Mouse (Mus musculus) embryo, embryonic 11 days (tissue): ENCODE measurements around the gene Fgfr2.
"Not testable (repeated sequence)": the region's sequence is repeated elsewhere in the genome, so short reads cannot be mapped to it uniquely, and the experiment has no call there.

Experiments used
- DNase-seq: peaks from one replicate; pipeline ENCODE4 v3.0.0-alpha.2; 2015

Fgfr2 gene

DNA sequence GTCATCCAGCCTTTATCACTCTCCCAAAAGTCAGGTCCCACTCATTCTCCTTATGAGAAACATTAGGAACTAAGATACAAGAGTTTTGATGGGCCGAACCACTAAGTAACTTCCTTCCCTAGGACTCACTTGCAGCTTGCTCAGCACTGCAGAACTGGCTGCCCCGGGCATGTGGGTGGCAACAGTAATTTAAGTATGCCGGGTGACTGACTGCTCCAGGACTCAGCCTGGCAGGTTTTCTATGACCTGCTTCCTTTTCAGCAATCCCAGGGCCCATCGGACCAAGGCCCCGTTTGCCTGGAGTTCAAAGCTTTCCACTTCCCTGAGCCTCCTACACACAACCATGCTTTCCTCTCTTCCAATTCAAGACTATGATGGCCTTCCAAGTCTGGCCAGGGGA, 566.6 kb downstream of the Fgfr2 start:
- no peak for DNase-seq

DNA sequence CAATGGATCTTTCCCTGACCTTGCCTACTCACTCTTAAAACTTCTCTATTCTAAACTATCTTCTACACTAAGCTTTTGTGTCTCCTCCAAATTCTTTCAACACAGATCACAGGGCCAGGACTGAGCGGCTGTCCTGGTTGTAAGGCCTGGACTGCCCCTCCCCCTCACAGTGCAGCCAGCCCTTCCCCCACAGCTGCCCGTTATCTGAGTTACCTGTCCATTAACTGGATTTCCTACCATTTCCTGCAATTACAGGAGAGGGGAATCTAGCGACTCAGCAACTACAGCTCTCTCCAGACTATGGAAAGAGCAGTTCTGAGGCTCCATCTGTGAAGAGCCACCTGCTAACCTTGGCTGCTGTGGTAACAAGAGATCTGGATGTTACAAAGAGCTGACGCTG, 567.2 kb downstream of the Fgfr2 start:
- no peak for DNase-seq

DNA sequence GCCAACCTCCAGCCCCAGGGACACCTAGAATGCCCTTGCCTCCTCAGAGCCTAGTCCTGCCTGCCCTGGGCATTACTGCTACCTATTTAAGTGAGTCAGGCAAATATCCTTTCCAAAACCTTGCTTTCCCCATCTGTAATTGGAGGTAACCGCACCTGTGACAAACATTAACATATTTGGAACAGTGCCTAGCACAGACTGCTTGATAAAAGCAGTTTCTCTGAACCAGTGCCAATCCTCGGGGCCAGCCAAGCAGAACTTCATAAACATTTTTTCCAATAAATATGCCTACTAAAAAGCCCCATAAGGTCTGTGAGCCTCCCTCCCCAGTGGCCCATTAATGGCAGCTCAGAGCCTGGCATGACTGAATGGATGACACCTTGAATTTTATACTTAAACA, 569.1 kb downstream of the Fgfr2 start:
- no peak for DNase-seq

DNA sequence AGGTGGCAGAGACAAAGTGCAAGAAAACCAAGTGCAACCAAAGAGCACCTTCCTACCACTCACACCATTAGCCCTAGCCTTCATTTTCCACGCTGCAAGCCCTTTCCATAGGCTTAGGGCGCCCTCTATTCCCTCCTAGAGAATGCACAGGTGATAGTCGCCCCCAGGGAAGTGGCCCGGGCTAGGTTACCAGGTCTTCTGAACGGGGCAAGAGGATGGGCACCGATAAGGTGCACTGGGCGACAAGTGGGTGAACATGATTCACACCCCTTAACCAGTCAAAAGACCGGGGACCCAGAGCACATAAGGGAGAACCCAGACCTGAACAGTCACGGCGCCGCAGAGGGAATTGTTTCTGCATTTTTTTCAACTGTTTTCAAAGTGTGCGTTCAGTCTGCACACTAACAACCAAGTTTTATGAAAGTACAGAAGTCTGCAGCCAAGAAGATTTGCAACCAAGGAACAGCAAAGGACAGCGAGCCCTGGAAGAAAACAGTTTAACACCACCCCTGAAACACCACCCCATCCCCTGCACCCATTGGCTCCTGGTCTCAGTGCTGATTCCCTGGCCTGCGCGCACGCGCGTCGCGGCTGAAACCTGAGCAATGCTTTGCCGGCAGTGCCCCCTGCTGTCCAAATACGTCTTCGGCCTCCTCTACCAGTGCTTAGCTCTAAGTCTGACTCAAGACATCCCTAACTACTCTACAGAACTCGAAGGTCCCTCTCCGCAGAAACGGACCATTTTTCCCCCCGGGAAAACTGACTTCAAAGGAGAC, 571.6 kb downstream of the Fgfr2 start:
- peak; percentile 95 for DNase-seq

DNA sequence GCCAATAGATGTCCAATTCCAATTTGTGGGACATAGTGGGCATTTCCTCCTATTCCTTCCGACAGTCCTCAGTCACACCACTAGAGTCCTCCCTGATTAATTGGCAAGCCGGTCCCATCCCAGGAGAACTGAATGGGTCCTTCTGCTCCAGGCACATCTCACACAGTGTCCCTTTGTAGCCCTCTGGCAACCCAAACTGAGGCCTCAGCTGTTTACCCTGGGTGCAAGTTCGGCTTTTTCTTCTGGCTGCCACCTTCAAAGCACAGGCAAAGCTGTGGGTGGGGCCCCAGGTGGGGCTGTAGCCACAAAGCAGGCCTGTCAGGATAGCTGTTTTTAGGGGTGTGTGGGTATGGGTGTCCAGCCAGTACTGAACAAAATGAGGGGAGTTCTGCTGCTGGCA, 576.0 kb downstream of the Fgfr2 start:
- DNase-seq, result no peak

DNA sequence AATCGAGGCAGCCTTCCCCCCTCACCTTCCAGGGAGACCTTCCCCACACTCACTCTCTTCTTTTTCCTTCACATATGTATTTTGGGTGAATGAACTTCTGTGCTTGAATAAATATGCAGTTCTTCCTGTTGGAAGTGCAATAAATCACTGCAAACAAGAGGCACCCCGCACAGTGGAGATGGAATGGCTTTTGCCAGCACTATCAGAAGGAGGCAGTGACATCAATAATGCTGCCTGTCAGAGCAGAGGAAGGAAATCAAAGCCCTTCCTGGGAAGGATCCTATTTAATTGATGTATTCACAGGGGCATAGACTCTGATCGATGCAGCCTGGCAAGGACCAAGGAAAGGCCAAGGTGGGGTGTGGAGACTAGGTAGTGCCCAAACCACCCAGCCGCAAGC, 580.7 kb downstream of the Fgfr2 start:
- DNase-seq, result no peak

DNA sequence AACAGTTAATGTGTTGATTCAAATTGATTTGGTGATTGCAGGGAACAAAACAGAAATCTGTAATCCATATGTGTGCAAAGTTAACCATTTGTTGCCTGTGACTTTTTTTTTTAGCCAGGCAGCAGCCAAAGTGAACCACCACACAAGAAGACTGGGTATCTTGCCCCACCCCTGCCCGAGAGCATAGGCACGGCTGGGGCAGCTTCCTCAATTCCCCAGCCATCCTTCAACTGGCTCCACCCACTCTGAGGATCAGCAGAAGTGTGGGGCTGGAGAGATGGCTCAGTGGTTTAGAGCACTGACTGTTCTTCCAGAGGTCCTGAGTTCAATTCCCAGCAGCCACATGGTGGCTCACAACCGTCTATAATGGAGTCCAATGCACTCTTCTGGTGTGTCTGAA, 581.6 kb downstream of the Fgfr2 start:
- DNase-seq, result no peak

DNA sequence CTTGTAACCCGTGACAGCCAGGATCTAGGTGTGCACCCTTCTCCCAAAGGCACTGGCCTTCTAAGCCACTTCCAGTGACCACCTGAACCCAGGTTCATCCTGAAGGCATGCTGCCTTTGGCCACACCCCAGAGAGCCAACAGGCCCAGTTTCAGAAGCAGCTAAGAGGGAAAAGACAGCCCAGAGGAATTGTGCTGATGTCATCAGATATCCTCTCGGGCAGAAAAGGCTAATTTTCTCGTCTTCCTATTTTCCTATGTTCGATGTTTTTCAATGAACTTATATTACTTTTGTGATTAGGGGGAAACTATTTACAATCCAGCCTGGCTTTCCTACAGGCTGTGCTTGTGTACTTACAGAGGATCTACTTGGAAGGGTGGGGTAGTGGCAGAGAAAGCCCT, 582.6 kb downstream of the Fgfr2 start:
- DNase-seq, result no peak

DNA sequence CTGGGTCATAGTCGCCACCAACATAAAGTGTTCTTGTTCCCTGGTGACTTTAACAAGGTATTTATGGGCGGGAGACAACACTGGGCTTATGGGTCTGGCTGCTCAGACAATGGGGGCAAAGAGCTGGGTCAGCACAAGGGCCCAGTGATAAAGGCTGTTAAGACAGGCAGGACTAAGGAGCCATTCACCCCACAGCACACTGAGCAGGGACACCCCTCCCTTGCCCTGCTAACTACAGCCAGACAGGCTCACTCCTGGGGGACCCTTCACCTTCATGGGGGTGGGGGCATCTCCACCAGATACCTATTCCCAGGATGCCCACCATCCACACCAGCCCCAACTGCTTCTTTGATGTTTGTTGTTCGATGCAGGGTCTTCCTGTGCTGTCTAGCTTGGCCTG, 593.9 kb downstream of the Fgfr2 start:
- DNase-seq, result no peak

DNA sequence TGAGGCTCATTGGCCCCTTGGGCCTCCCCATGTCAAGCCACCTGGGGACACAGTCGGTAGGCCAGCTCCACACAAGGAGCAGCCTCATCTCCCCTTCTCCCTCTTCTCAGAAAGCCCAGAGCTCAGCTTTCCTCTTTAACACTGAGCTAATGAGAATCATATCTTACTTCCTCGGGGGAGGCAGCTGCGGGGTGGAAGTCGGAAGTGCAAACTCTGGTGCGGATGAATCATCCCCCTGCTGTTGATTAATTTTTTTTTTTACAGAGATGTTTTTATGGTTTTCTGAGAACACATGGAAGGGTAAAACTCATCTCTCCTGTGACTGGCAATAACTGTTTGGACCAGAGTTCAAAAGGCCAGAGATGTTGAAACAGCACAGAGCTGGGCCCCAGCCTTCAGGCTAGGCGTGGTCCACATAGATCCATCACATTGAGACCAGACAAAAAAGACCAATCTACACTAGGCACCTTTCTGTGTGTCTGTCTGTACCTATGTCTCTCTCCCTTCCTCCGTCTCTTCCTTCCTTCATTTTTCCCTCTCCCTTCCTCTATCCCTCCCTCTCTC, 609.6 kb downstream of the Fgfr2 start:
- DNase-seq, result no peak

DNA sequence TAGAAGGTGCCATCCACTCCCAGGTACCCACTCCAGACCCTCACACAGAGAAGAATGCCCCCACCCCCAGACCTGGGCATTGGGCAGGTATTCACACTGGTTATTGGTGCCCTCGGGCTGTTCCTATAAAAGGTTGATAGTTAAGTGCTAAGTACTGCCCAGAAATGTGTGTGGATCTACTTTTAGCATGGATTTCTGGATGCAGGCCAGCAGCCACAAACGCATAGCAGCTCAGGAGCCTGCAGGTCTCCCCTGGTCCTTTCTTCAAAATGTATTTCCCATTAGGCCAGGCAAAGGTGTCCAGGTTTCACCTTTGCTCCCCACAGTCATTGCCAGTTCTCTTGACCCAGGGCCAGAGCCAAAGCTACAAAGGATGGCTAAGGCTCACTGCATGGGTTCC, 614.0 kb downstream of the Fgfr2 start:
- DNase-seq, result no peak

DNA sequence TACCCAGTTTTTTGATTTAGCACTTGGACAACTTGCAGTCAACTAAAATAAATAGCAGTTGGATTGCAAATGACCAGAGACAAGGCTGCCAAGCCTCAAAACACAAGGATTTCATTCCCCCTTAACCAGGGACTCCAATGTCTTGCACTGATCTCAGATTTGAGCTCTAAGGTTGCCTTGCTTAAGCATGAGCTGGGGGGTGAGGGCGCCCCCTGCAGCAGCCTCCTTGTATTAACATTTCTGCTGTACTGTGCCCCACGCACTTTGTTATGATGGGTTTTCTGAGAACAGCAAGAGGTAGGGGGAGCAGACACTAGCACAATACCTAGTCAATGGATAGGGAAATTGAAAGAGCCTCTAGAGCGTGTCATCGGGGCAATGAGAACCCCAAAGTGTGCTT, 615.8 kb downstream of the Fgfr2 start:
- peak; percentile 31 for DNase-seq

DNA sequence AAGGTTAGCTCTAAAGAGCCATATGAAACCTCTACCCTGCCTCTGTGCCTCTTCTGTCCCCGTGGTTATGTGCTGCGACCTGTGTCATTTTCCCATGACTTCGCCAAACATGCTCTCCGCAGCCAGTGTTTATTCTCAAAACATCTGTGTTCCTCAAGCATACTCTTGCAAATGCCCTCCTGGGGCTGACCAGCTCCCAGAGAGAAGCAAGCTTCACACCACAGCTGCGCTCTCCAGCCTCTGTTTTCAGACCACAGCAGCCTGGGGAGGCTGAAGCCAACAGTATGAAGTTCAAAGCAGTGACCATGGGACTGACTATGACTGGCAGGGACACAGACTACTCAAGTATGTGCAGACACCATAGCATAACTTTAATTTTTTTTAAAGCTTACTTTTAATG, 616.9 kb downstream of the Fgfr2 start:
- DNase-seq, result peak; percentile 29

DNA sequence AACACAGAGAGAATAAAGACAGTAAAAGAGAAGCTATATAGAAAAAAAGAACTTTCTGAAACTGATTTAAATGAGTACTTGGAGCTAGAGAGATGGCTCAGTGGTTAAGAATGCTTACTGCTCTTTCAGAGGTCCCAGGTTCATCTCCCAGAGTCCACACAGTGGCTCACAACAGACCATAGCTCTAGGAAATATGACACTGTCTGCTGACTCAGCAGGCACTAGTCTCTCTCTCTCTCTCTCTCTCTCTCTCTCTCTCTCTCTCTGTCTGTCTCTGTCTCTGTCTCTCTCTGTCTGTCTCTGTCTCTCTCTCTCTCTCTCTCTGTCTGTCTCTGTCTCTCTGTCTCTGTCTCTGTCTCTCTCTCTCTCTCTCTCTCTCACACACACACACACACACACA, 620.7 kb downstream of the Fgfr2 start:
- not testable (repeated sequence) for DNase-seq

DNA sequence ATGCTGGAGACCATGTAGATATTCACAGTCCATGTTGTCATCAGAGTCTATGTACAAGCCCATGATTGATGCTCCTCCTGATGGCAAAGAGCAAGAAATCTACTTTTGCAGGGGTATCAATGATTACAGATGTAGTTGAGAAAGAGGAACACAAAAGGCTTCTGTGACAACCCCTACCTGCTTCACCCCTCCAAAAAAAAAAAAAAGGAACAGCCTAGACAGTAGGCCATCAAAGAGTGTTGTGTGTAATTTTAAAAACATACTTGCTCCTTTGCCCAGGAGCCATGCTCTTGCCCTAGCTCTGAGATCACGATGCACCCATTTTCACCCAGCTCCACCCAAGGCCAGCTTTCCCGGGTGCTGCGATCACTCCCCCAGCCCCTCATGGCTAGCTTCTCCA, 626.0 kb downstream of the Fgfr2 start:
- no peak for DNase-seq

DNA sequence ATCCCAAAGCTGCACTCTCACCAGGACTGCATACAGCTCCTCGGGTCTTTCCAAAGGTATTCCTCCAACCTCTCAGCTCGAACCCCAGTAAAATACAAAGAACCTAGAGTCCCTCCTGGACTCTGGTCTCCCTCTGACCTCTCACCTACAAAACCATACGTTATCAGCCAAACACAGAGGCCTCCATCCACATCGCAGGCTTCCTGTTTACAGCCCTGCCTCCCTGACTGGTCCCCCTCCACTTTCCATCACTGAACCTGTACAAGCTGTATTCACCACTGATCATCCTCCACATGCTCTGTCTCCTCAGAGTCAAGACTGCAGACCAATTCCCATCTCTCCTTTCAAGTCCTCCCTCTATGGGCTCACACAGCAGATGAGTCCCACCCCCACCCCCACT, 628.9 kb downstream of the Fgfr2 start:
- DNase-seq, result no peak

DNA sequence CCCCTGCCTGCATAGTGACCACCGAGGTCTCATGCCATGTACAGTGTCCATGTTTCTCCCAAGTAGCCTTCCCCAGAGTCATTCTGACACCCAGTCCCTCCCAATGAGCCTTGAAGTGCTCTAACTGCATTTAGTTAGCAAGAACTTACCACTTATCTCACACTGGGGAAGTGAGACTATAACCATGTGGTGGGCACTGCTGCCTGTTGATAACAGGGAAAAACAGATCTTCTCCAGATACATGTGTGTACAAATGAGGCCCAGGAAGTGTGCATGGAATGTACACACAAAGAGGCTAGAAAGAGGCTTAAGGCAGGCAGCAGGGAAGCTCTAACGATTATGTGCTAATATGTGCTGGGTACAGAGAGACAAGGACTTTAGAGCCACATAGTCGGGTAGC, 629.5 kb downstream of the Fgfr2 start:
- no peak for DNase-seq

DNA sequence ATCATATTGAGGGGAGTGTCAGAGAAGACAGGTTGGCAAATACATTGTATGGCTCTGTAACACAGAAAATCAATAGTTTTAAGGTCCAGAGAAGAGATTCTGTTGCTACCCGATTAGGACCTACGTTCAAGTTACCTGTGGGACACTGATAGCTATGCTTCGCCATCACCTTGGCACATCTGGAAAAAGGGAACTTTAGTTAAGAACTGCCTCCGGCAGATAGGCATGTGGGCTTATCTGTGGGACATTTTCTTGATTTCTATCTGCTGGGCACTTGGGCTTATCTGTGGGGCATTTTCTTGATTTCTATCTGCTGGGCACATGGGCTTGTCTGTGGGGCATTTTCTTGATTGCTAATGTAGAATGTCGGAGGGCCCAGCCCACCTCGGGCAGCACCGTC, 631.2 kb downstream of the Fgfr2 start:
- no peak for DNase-seq

DNA sequence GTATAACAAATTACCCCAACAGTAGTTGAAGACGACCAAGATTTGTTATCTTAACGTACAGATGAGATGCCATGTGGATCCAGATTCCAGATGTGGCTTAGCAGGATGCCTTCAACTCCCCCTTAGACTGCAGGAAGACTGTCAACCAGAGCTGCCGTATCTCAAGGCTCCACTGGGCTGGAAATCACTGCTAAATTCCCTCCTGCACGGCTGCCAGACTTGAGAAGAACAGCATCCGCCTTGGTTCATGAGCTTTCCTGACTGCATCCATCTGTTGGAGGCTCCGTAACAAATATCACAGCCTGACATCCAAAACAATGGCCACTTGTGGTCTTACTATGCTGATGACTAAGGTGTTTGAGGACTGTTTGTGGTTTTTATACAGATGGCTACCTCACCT, 635.8 kb downstream of the Fgfr2 start:
- DNase-seq, result no peak

DNA sequence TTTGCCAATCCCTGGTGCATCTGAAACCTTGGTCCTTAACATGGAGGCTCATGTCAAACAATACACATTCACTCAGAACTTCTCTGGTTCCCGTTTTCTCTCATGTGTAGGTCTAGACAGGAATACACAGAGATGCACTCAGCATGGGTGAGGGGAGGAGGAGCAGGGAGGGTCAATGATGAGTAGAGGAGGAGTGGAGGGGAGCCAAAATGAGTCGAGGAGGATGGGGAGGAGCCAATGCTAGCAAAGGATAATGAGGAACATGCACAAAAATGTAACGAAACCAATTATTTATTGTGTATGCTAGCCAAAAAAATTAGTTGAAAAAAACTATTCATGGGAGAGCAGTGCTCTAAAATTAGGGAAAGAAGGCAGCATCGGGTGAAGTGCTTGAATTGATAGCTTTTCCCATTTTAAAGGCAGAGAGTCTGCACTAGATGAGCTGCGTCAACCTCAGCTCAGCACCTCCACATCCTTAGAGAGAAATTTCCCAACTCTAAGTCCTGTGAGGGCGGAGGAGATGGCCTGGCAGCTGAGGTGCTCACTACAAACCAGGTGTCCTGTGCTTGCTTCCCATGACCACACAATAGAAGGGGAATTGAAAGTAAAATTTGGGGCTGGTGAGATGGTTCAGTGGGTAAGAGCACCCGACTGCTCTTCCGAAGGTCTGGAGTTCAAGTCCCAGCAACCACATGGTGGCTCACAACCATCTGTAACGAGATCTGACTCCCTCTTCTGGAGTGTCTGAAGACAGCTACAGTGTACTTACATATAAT, 636.6 kb downstream of the Fgfr2 start:
- DNase-seq, result no peak

DNA sequence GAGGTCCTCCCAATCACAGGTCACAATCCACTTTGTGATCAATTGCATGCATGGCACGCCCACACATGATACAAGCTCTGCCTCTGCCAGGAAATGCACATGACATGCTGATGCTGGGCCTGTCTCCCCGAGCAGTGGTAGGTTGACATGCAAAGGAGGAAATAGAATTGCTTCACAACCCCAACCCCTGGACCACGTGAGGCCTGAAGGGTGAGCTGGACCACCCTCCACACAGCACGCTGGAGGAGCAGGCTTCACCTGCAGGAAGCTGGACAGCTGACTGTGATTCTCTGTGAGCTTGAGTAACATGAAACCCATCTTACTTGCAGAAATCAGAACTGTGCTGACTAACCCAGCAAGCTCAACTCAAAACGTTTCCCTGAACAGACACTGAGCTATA, 638.7 kb downstream of the Fgfr2 start:
- DNase-seq, result no peak

DNA sequence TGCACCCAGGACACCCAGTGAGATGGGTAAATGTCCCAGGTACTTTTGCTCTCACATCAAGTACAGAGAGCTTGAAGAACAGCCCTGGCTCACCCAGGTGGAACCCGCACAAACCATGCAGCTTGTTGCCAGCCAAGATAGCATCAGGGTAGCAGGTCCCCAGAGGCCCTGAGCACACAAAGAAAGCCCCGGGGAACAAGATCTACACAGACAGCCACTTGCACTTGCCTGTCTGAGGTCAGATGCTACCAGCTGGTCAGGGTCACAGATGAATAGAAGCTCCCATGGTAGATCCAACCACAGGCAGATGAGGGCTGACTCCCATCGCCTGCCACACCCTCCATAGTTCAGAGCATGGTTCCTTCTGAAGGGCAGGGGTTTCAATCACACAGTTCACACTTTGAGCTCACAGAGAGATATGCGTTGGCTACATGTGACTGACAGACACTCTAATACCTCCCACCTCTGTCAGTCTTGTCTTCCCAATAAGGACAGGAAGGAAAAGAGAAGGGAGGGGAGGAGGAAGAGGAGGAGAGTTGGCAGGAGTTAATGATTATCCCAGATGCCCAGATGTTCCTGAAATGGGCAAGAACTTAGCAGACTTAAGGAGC, 642.3 kb downstream of the Fgfr2 start:
- DNase-seq, result no peak

DNA sequence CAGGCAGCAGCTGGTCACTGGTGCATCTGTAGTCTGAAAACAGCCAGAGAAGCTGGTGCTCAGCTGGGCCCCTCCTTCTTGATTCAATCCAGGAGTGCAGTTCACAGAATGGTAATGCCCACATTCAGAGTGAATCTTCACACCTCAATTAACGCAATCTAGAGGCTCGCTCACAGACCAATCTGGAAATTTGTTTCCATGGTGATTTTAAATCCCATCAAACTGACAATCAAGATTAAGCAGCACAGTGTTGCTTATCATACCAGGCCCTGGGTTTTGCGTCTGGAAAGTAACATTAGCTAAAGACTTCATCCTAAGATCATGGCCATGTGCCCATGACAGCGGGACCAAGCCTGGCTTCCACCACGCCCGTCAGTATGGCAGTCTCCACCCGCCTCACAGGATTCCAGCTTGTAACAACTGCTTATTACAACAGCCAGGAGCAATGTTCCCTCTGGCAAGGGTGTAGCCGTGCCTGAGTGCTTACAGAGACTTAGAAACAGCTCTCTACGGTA, 644.8 kb downstream of the Fgfr2 start:
- DNase-seq, result no peak

DNA sequence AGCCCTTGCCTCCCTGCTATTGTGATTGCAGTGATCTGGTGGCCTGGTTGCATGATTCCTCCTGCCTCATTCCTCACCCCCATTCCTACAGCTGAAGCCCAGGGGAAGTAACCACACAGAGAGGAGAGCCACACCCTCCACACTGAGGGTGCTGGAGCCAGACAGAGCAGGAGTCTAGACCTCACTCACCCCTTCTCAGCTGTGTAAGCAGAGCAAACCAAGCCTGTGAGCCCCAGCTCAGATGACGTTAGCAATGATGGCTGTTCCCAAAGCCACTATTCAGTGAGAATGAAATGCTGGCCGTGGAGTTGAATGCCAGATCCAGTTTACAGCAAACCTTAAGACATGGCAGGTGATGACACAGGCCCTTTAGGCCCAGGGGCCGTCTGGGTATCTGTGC, 645.4 kb downstream of the Fgfr2 start:
- DNase-seq, result no peak
